Mouse (Mus musculus) CH12.LX (cell line): ENCODE measurements around the gene Wrnip1. TPM values are rescaled to one million over a fixed set of nuclear protein-coding genes. Genes with fewer than 3 reads are reported as not detected.
A peak's percentile ranks its signal among the peaks of the same experiment; 100 is the strongest.
"Not testable (repeated sequence)": the region's sequence is repeated elsewhere in the genome, so short reads cannot be mapped to it uniquely, and the experiment has no call there.

ENCODE experiments used
- DNase-seq: peaks from one replicate; pipeline ENCODE4 v3.0.0-alpha.2; 2013; ENCODE audit errors: extremely low read depth
- H3K27ac ChIP-seq: 2 replicates; pipeline ENCODE4 v1.5.1; 2012; ENCODE audit warnings: low read depth, mild to moderate bottlenecking, control low read depth, moderate library complexity; ENCODE audit not compliant: insufficient read depth
- H3K27me3 ChIP-seq: replicated peaks from 2 replicates; pipeline ENCODE3; 2012; ENCODE audit warnings: inconsistent platforms
- H3K36me3 ChIP-seq, 2 experiments: replicated peaks in 1 of 2; 2 replicates each; pipeline versions ENCODE3 to v1.6.1; 2012; ENCODE audit warnings: inconsistent platforms in 1 of 2, low read length in 1 of 2, mild to moderate bottlenecking in 1 of 2, mixed read lengths in 1 of 2, moderate library complexity in 1 of 2; ENCODE audit not compliant: control insufficient read depth in 1 of 2, insufficient read depth in 1 of 2
- H3K4me1 ChIP-seq, 2 experiments: 2 replicates each; pipeline ENCODE4 v1.6.1; 2012; ENCODE audit warnings: inconsistent platforms in 1 of 2, moderate library complexity in 1 of 2; ENCODE audit not compliant: insufficient read depth in 2 of 2, control insufficient read depth in 1 of 2
- H3K4me2 ChIP-seq: 2 replicates; pipeline ENCODE4 v1.6.1; 2012; ENCODE audit warnings: low read depth, mild to moderate bottlenecking, control low read depth; ENCODE audit not compliant: poor library complexity, insufficient read depth, severe bottlenecking
- H3K4me3 ChIP-seq, 3 experiments: fragments of 150-350 bp in 1 of 3; sonication (generic) in 1 of 3; replicated peaks in 1 of 3; 2 replicates each; pipeline versions ENCODE3 to v1.5.1; 2011 to 2012; ENCODE audit warnings: low read depth in 2 of 3, low read length in 2 of 3, mild to moderate bottlenecking in 2 of 3, moderate library complexity in 2 of 3, control low read depth in 1 of 3, improper control_type of control experiment in 1 of 3, inconsistent platforms in 1 of 3, mixed read lengths in 1 of 3; ENCODE audit not compliant: poor library complexity in 1 of 3
- H3K79me2 ChIP-seq: replicated peaks from 2 replicates; pipeline ENCODE4 v1.6.1; 2012; ENCODE audit warnings: mild to moderate bottlenecking, moderate library complexity; ENCODE audit not compliant: control insufficient read depth, poor library complexity, insufficient read depth, severe bottlenecking; ENCODE audit errors: extremely low read depth
- H3K9ac ChIP-seq: 2 replicates; pipeline ENCODE4 v1.6.1; 2012; ENCODE audit warnings: low read depth, mild to moderate bottlenecking, control low read depth, moderate library complexity; ENCODE audit not compliant: insufficient read depth
- H3K9me3 ChIP-seq: replicated peaks from 2 replicates; pipeline ENCODE3; 2012; ENCODE audit warnings: low read length, inconsistent platforms, mixed read lengths
- CHD1 ChIP-seq: IDR thresholded peaks from 2 replicates; pipeline ENCODE4 v1.6.1; 2012; ENCODE audit warnings: low read depth, low read length, improper control_type of control experiment, inconsistent platforms
- CHD2 ChIP-seq: IDR thresholded peaks from 2 replicates; pipeline ENCODE4 v1.6.1; 2011; ENCODE audit warnings: low read length, improper control_type of control experiment
- CTCF ChIP-seq, 2 experiments: IDR thresholded peaks in 1 of 2; conservative IDR thresholded peaks in 1 of 2; 2 replicates each; pipeline ENCODE4 v1.5.1; 2011 to 2012; ENCODE audit warnings: low read depth in 2 of 2, low read length in 2 of 2, improper control_type of control experiment in 1 of 2, inconsistent platforms in 1 of 2, mild to moderate bottlenecking in 1 of 2, moderate library complexity in 1 of 2
- E2F4 ChIP-seq: IDR thresholded peaks from 2 replicates; pipeline ENCODE4 v1.6.1; 2011; ENCODE audit warnings: low read depth, low read length, improper control_type of control experiment; ENCODE audit not compliant: insufficient replicate concordance
- ELF1 ChIP-seq: IDR thresholded peaks from 2 replicates; pipeline ENCODE4 v1.6.1; 2014; ENCODE audit warnings: low read depth, mild to moderate bottlenecking, inconsistent platforms, low read length, improper control_type of control experiment
- EP300 ChIP-seq: IDR thresholded peaks from 2 replicates; pipeline ENCODE4 v1.6.1; 2011; ENCODE audit warnings: low read length, improper control_type of control experiment
- ETS1 ChIP-seq: conservative IDR thresholded peaks from 2 replicates; pipeline ENCODE4 v1.6.1; 2012; ENCODE audit warnings: low read depth, mild to moderate bottlenecking, inconsistent platforms, low read length, improper control_type of control experiment, moderate library complexity
- GABPA ChIP-seq: IDR thresholded peaks from 2 replicates; pipeline ENCODE4 v1.6.1; 2012; ENCODE audit warnings: low read depth, low read length, improper control_type of control experiment, inconsistent platforms; ENCODE audit not compliant: insufficient replicate concordance
- IRF4 ChIP-seq: IDR thresholded peaks from 2 replicates; pipeline ENCODE4 v1.6.1; 2014; ENCODE audit warnings: low read depth, mild to moderate bottlenecking, inconsistent platforms, low read length, improper control_type of control experiment
- KAT2A ChIP-seq: IDR thresholded peaks from 2 replicates; pipeline ENCODE4 v1.6.1; 2012; ENCODE audit warnings: low read length, improper control_type of control experiment, inconsistent platforms; ENCODE audit not compliant: insufficient replicate concordance
- MAX ChIP-seq: IDR thresholded peaks from 2 replicates; pipeline ENCODE4 v1.6.1; 2011; ENCODE audit warnings: low read length, improper control_type of control experiment
- MAZ ChIP-seq: IDR thresholded peaks from 2 replicates; pipeline ENCODE4 v1.6.1; 2012; ENCODE audit warnings: low read depth, mild to moderate bottlenecking, inconsistent platforms, low read length, improper control_type of control experiment, moderate library complexity
- MYC ChIP-seq: IDR thresholded peaks from 2 replicates; pipeline ENCODE4 v1.6.1; 2011; ENCODE audit warnings: low read depth, mild to moderate bottlenecking, improper control_type of control experiment, low read length
- NRF1 ChIP-seq: IDR thresholded peaks from 2 replicates; pipeline ENCODE4 v1.6.1; 2014; ENCODE audit warnings: low read depth, mild to moderate bottlenecking, inconsistent platforms, low read length, improper control_type of control experiment, moderate library complexity
- PAX5 ChIP-seq: IDR thresholded peaks from 2 replicates; pipeline ENCODE4 v1.6.1; 2012; ENCODE audit warnings: low read length, inconsistent platforms, mixed read lengths
- POLR2AphosphoS2 ChIP-seq: IDR thresholded peaks from 2 replicates; pipeline ENCODE4 v1.6.1; 2011; ENCODE audit warnings: low read depth, low read length, improper control_type of control experiment
- RAD21 ChIP-seq: IDR thresholded peaks from 2 replicates; pipeline ENCODE4 v1.6.1; 2011; ENCODE audit warnings: low read depth, mild to moderate bottlenecking, low read length, improper control_type of control experiment, moderate library complexity
- RCOR1 ChIP-seq: conservative IDR thresholded peaks from 2 replicates; pipeline ENCODE4 v1.6.1; 2012; ENCODE audit warnings: low read depth, mild to moderate bottlenecking, inconsistent platforms, low read length, improper control_type of control experiment
- SIN3A ChIP-seq: IDR thresholded peaks from 2 replicates; pipeline ENCODE4 v1.6.1; 2012; ENCODE audit warnings: low read length, improper control_type of control experiment, inconsistent platforms
- TBP ChIP-seq: conservative IDR thresholded peaks from 2 replicates; pipeline ENCODE4 v1.6.1; 2011; ENCODE audit warnings: low read depth, low read length, improper control_type of control experiment
- TCF12 ChIP-seq: IDR thresholded peaks from 2 replicates; pipeline ENCODE4 v1.6.1; 2014; ENCODE audit warnings: low read depth, mild to moderate bottlenecking, inconsistent platforms, low read length, improper control_type of control experiment
- UBTF ChIP-seq: IDR thresholded peaks from 2 replicates; pipeline ENCODE4 v1.6.1; 2012; ENCODE audit warnings: low read depth, mild to moderate bottlenecking, inconsistent platforms, low read length, improper control_type of control experiment, moderate library complexity
- USF1 ChIP-seq: IDR thresholded peaks from 2 replicates; pipeline ENCODE4 v1.6.1; 2014; ENCODE audit warnings: low read depth, mild to moderate bottlenecking, inconsistent platforms, low read length, improper control_type of control experiment
- dilution Hi-C: fragments of 300-500 bp; cut with MboI; formaldehyde crosslinking; loops from 2 replicates; pipeline ENCODE4 v1.14.3; 2020; ENCODE audit warnings: low sequenced_read_pairs; ENCODE audit not compliant: extremely low pct_unique_long_range_greater_than_20kb, extremely low pct_ligation_motif_present
- in situ Hi-C: fragments of 300-500 bp; cut with MboI; formaldehyde crosslinking; loops from 3 replicates; pipeline ENCODE4 v1.14.3; 2019; ENCODE audit warnings: low sequenced_read_pairs, low pct_ligation_motif_present, low pct_unique_long_range_greater_than_20kb, mixed read lengths
- polyA plus RNA-seq: library from polyadenylated mRNA; unstranded; fragments of >175 nt; gene quantifications from 2 replicates; pipeline ENCODE4 v1.2.1, GENCODE M21; 2012; ENCODE audit warnings: low read depth; ENCODE audit not compliant: insufficient read length
- total RNA-seq, 2 experiments: library from RNA; depleted of rRNA; stranded (reverse); fragments of 300-350 nt in 1 of 2; fragments of >200 nt in 1 of 2; gene quantifications; 2 replicates each; pipeline ENCODE4 v1.2.3; 2012 to 2014

Gene Wrnip1
- total and polyA plus RNA-seq, 3 experiments: 47.4 to 61.4 (median 60.5) TPM

DNA sequence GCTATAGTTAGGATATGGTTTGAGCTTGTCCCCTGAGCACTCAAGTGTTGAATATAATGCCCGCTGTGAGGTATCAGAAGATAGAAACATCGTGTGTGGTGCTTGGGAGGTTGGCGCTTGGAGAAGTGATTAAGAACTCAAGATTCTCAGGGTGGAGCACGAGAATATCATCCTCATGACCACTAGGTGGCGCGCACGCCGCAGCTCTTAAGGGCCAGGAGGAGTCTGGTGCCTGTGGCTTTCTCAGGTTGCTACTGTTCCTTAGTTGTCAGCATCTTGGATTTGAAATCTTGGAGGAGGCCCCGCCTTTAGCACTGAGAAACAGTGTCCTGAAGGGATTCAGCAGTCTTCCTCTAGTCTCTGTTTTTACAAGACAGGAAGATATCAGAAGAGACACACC lies 64.6 kb downstream of the Wrnip1 start (continued):
- TF ChIP-seq CTCF (conservative IDR thresholded peaks at IDR 0.05 in 1 of 2, IDR thresholded peaks at IDR 0.05 in 1 of 2; ENCODE audit: low read depth in 2 of 2, low read length in 2 of 2): peak; percentile 84 to 87
- TF ChIP-seq UBTF: no peak
- no peak for TF ChIP-seq TCF12
- peak; percentile 78 for TF ChIP-seq RAD21

DNA sequence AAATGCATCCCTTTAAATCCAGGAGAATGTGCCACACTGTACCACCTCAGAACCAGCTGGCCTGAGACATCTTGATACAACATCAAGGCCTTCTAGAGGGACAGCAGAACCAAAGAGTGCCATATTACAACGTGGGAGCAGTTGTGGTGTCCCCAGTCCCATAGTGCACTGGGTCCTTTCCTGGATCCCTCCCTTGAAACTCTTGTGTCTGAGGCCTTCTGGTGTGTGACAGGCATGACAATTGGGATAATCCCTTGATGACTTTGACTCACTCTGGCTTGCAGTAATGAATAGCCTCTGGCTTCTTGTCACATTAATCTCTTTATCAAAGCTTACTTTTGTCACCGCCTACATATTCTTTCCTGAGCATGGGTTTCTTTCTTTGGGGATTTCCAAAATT lies 65.2 kb downstream of the Wrnip1 start:
- TF ChIP-seq PAX5 (no peak), USF1 (no peak), MYC (no peak), SIN3A (no peak), MAX (no peak)
- H3K79me2 ChIP-seq: no peaks in the 10 kb centered on the region
- no peaks in the 10 kb centered on the region for H3K36me3 ChIP-seq
- no peaks in the 10 kb centered on the region for H3K27me3 ChIP-seq
- no peaks in the 10 kb centered on the region for H3K9me3 ChIP-seq
- H3K4me3 ChIP-seq: no peak overlapping the region
- no peak overlapping the region for H3K9ac ChIP-seq
- H3K27ac ChIP-seq: no peak overlapping the region
- in situ Hi-C loops: loop anchor here (25.0 kb wide), 1 partner anchor 1045 kb away; the partner anchor contains the start of gene Serpinb6c
- no peak for DNase-seq
- peaks cover 9 to 42% of the 10 kb centered on the region in 2 experiments for H3K4me1 ChIP-seq
- H3K4me2 ChIP-seq: no peak overlapping the region
- dilution Hi-C loops: no loop called here

DNA sequence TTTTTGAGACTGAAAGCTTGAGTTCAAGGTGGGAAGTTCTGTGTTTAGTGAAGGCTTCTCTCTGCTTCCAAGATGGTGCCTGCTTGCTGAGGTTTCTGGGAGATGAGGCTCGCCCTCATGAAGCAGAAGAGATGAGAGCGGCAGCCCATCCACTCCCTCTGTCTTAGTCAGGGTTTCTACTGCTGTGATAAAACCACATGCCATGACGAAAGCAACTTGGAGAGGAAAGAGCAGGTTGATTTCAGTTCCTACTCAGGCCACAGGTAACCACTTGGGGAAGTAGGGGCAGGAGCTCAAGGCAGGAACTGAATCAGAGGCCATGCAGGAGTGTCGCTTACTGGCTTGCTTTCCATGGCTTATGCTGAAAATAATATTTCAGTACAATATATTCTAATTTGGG lies 66.4 kb downstream of the Wrnip1 start:
- H3K9ac ChIP-seq, dilution Hi-C loops, H3K79me2 ChIP-seq, H3K36me3 ChIP-seq, H3K27me3 ChIP-seq, H3K9me3 ChIP-seq, H3K4me3 ChIP-seq, H3K27ac ChIP-seq: not testable (repeated sequence)
- H3K4me1 ChIP-seq: peaks cover 6 to 31% of the 10 kb centered on the region in 2 experiments
- peak overlapping the region; percentile 50 for H3K4me2 ChIP-seq
- DNase-seq: peak; percentile 39
- in situ Hi-C loops: loop anchor here (25.0 kb wide), 1 partner anchor 1044 kb away; the partner anchor contains the start of gene Serpinb6c

DNA sequence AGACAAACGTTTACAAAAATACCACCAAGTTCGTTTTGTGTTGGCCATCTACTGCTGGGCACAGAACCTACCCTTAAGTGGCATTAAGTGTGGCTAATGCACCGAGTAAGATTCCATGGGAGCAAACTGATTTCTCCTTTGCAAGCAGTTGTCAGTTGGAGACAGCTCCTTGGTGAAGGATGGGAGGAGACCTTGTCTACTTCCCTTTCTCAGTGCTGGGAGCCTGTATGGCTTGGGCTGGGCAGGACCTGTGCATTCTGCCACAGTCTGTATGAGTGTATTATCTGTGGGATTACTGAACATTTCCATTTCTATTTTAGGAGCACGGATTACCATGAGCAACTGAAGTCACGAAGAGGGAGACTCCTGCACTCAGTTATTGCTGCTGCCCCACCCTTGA lies 67.0 kb downstream of the Wrnip1 start:
- no peak overlapping the region for H3K4me3 ChIP-seq
- H3K9ac ChIP-seq: no peak overlapping the region
- no peaks in the 10 kb centered on the region for H3K9me3 ChIP-seq
- H3K79me2 ChIP-seq: no peaks in the 10 kb centered on the region
- TF ChIP-seq POLR2AphosphoS2: no peak
- no peak for TF ChIP-seq TCF12
- TF ChIP-seq MAZ: no peak
- TF ChIP-seq CHD1: no peak
- no peak for TF ChIP-seq NRF1
- no peak for TF ChIP-seq TBP
- no peak for TF ChIP-seq RAD21
- no peak for TF ChIP-seq PAX5
- TF ChIP-seq GABPA: no peak
- no peak for TF ChIP-seq SIN3A
- no peak for TF ChIP-seq IRF4
- TF ChIP-seq ELF1: no peak
- no peak for TF ChIP-seq KAT2A
- no peak for TF ChIP-seq E2F4
- no peak for TF ChIP-seq ETS1
- TF ChIP-seq CHD2: no peak
- TF ChIP-seq RCOR1: no peak
- no peak for TF ChIP-seq EP300
- no peak for TF ChIP-seq USF1
- no peak for DNase-seq
- H3K27me3 ChIP-seq: no peaks in the 10 kb centered on the region
- H3K27ac ChIP-seq: no peak overlapping the region
- dilution Hi-C loops: no loop called here
- peaks cover 3 to 25% of the 10 kb centered on the region in 2 experiments for H3K4me1 ChIP-seq
- in situ Hi-C loops: loop anchor here (25.0 kb wide), 1 partner anchor 1043 kb away; the partner anchor contains the start of gene Serpinb6c
- no peak overlapping the region for H3K4me2 ChIP-seq
- H3K36me3 ChIP-seq: no peaks in the 10 kb centered on the region
